Mouse (Mus musculus): ENCODE measurements around the gene Me1. TPM values are rescaled to one million over a fixed set of nuclear protein-coding genes. Genes with fewer than 3 reads are reported as not detected.

Me1 gene
- polyA plus RNA-seq, 1 experiment = 45.6 TPM

- Histone ChIP-seq H3K27ac (ENCODE audit: insufficient read depth, low read length) (peak within 1 kb of the TSS; percentile 61), H3K4me3 (ENCODE audit: insufficient read depth, low read length) (peak within 1 kb of the TSS; percentile 85), H3K4me1 (ENCODE audit: control insufficient read depth, insufficient read depth, low read length) (0 out of 2 replicates have a peak, but pooled peaks cover 1% of the 10 kb centered on the region)
- TF ChIP-seq POLR2A (IDR thresholded peaks at IDR 0.05; ENCODE audit: extremely low read depth, insufficient read depth, low read length) = peak; percentile 95
- TF ChIP-seq CTCF (IDR thresholded peaks at IDR 0.05; ENCODE audit: extremely low read depth, insufficient read depth, low read length) = no peak
Measured at GRCm38 (mm10) chr9:86571540-86572135, 124.1 kb downstream of the Me1 start, which contains the start of the genes Pgm3 and Rwdd2a. Pgm3 (minus strand) TSS chr9:86571842. Rwdd2a (plus strand) TSS chr9:86571991.

GRCm38 (mm10) chr9:86570946-86571345 is 124.8 kb downstream of the Me1 start:
- no peak overlapping the region for H3K27ac ChIP-seq (ENCODE audit: insufficient read depth, low read length)
- 0 out of 2 replicates have a peak, but pooled peaks cover 1% of the 10 kb centered on the region for H3K4me1 ChIP-seq (ENCODE audit: control insufficient read depth, insufficient read depth, low read length)
- peak overlapping the region; percentile 85; the same call in 1 of the 2 replicates for H3K4me3 ChIP-seq (ENCODE audit: insufficient read depth, low read length)
- TF ChIP-seq CTCF (IDR thresholded peaks at IDR 0.05; ENCODE audit: extremely low read depth, insufficient read depth, low read length) (no peak), POLR2A (IDR thresholded peaks at IDR 0.05; ENCODE audit: extremely low read depth, insufficient read depth, low read length) (no peak)

GRCm38 (mm10) chr9:86570261-86570890 is 125.4 kb downstream of the Me1 start:
- H3K27ac ChIP-seq (ENCODE audit: insufficient read depth, low read length) = no peak overlapping the region
- TF ChIP-seq CTCF (IDR thresholded peaks at IDR 0.05; ENCODE audit: extremely low read depth, insufficient read depth, low read length) (no peak), POLR2A (IDR thresholded peaks at IDR 0.05; ENCODE audit: extremely low read depth, insufficient read depth, low read length) (no peak)
- 0 out of 2 replicates have a peak overlapping the region, but pooled peaks have one; percentile 85 for H3K4me3 ChIP-seq (ENCODE audit: insufficient read depth, low read length)
- H3K4me1 ChIP-seq (ENCODE audit: control insufficient read depth, insufficient read depth, low read length) = 0 out of 2 replicates have a peak, but pooled peaks cover 1% of the 10 kb centered on the region

DNA sequence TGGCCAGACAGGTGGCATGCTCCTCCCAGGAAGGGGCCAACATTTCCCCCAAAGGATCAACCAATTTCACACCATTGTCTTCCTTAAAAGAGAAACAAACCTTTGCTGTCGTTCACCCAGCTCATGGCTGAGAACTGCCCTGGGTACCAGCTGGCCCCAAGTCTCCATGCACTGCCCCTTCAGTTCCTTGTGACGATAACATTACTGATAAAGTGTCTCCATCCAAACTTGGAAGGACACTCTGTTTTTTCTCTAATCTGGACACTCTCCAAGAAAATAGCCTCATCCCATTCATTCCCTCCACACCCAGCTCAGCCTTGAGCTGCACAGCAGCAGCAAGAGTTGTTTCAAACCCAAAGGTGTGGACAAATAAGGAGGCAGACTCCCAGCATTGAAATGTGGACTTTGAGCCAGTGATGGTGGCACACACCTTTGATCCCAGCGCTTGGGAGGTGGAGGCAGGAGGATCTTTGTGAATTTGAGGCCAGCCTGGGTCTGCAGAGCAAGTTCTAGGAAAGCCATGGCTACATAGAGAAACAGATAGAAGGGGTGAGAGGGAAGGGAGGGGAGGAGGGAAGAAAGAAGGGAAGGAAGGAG is 126.3 kb downstream of the Me1 start:
- H3K4me3 ChIP-seq (ENCODE audit: insufficient read depth, low read length) = no peak overlapping the region
- H3K4me1 ChIP-seq (ENCODE audit: control insufficient read depth, insufficient read depth, low read length) = 0 out of 2 replicates have a peak, but pooled peaks cover 1% of the 10 kb centered on the region
- TF ChIP-seq POLR2A (IDR thresholded peaks at IDR 0.05; ENCODE audit: extremely low read depth, insufficient read depth, low read length) (no peak), CTCF (IDR thresholded peaks at IDR 0.05; ENCODE audit: extremely low read depth, insufficient read depth, low read length) (no peak)
- no peak overlapping the region for H3K27ac ChIP-seq (ENCODE audit: insufficient read depth, low read length)

DNA sequence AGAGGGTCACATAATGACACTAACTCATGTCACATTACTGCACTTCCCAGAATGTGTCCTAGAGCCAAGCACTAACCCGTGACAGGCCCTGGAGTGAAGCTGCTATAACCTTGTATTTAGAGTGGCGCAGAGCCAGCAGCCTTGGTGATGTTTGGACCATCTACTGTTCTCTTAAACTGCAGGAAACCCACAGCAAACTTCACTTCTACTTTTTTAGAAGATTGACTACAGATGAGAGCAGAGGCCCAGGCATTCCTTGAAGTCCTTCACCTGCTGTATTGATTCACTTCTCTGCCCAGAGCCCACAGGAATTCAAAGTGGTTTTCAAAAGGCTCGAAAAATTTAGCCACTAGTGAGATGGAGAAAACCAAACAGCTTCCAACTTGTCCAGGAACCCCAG is 135.2 kb downstream of the Me1 start:
- no peak overlapping the region for H3K27ac ChIP-seq (ENCODE audit: insufficient read depth, low read length)
- no peaks in the 10 kb centered on the region for H3K4me1 ChIP-seq (ENCODE audit: control insufficient read depth, insufficient read depth, low read length)
- TF ChIP-seq CTCF (IDR thresholded peaks at IDR 0.05; ENCODE audit: extremely low read depth, insufficient read depth, low read length) (no peak), POLR2A (IDR thresholded peaks at IDR 0.05; ENCODE audit: extremely low read depth, insufficient read depth, low read length) (no peak)
- H3K4me3 ChIP-seq (ENCODE audit: insufficient read depth, low read length) = no peak overlapping the region

- no peak overlapping the region for H3K4me3 ChIP-seq (ENCODE audit: insufficient read depth, low read length)
- TF ChIP-seq POLR2A (IDR thresholded peaks at IDR 0.05; ENCODE audit: extremely low read depth, insufficient read depth, low read length) = no peak
- TF ChIP-seq CTCF (IDR thresholded peaks at IDR 0.05; ENCODE audit: extremely low read depth, insufficient read depth, low read length) = no peak
- H3K27ac ChIP-seq (ENCODE audit: insufficient read depth, low read length) = no peak overlapping the region
- no peaks in the 10 kb centered on the region for H3K4me1 ChIP-seq (ENCODE audit: control insufficient read depth, insufficient read depth, low read length)
Measured at GRCm38 (mm10) chr9:86554641-86555040, 141.1 kb downstream of the Me1 start.

- Histone ChIP-seq H3K4me3 (ENCODE audit: insufficient read depth, low read length) (no peak overlapping the region), H3K27ac (ENCODE audit: insufficient read depth, low read length) (no peak overlapping the region), H3K4me1 (ENCODE audit: control insufficient read depth, insufficient read depth, low read length) (no peaks in the 10 kb centered on the region)
- no peak for TF ChIP-seq POLR2A (IDR thresholded peaks at IDR 0.05; ENCODE audit: extremely low read depth, insufficient read depth, low read length)
- no peak for TF ChIP-seq CTCF (IDR thresholded peaks at IDR 0.05; ENCODE audit: extremely low read depth, insufficient read depth, low read length)
Measured at GRCm38 (mm10) chr9:86553886-86554285, 141.9 kb downstream of the Me1 start.

- TF ChIP-seq POLR2A (IDR thresholded peaks at IDR 0.05; ENCODE audit: extremely low read depth, insufficient read depth, low read length) = no peak
- Histone ChIP-seq H3K4me1 (ENCODE audit: control insufficient read depth, insufficient read depth, low read length) (no peaks in the 10 kb centered on the region), H3K27ac (ENCODE audit: insufficient read depth, low read length) (no peak overlapping the region), H3K4me3 (ENCODE audit: insufficient read depth, low read length) (no peak overlapping the region)
Measured at GRCm38 (mm10) chr9:86550717-86551116, 145.0 kb downstream of the Me1 start.

DNA sequence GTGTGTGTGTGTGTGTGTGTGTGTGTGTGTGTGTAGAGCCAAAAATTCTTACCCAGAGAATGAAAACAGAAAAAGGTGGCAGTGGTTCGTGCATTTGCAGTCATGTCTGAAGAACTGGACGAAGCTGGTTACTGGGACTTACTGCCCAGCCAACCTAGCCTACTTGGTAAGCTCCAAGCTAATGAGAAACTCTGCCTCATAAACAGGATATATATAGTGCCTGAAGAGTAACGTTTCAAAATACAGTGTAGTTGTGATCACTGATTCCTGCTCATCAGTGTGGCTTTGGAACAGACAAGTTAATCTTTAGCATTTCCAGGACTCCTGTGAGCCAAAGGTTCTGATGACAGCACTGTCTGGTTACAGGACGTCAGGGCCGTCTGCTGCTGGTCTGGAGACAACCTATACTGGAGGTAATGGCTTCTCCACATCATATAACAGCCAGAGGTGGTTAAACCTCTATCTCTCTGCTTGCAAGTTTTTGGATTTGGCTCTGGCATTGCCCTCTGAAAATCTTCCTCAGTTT is 146.1 kb downstream of the Me1 start:
- TF ChIP-seq POLR2A (IDR thresholded peaks at IDR 0.05; ENCODE audit: extremely low read depth, insufficient read depth, low read length) (no peak), CTCF (IDR thresholded peaks at IDR 0.05; ENCODE audit: extremely low read depth, insufficient read depth, low read length) (no peak)
- Histone ChIP-seq H3K27ac (ENCODE audit: insufficient read depth, low read length) (no peak overlapping the region), H3K4me1 (ENCODE audit: control insufficient read depth, insufficient read depth, low read length) (no peaks in the 10 kb centered on the region), H3K4me3 (ENCODE audit: insufficient read depth, low read length) (no peak overlapping the region)
